Mouse (Mus musculus) heart, embryonic 15.5 days (tissue): ENCODE measurements around the gene Kctd7. TPM values are rescaled to one million over a fixed set of nuclear protein-coding genes. Genes with fewer than 3 reads are reported as not detected.

Experiments used
- ATAC-seq: fragments of 200-750 bp; cut with Nextera tagmentation; replicated peaks from 2 replicates; pipeline ENCODE4 v1.8.0; 2017; ENCODE audit warnings: low read depth, moderate TSS enrichment; ENCODE audit not compliant: insufficient number of reproducible peaks, insufficient read depth, low FRiP score
- H3K27ac ChIP-seq: fragments of 300-500 bp; sonication (generic); 2 replicates; pipeline ENCODE4 v1.5.1; 2015; ENCODE audit warnings: mild to moderate bottlenecking, inconsistent platforms
- H3K27me3 ChIP-seq: fragments of 300-500 bp; sonication (generic); 2 replicates; pipeline ENCODE4 v1.6.1; 2015; ENCODE audit warnings: inconsistent platforms
- H3K36me3 ChIP-seq: fragments of 300-500 bp; sonication (generic); 2 replicates; pipeline ENCODE4 v1.6.1; 2015; ENCODE audit warnings: mild to moderate bottlenecking, inconsistent platforms
- H3K4me1 ChIP-seq: fragments of 300-500 bp; sonication (generic); replicated peaks from 2 replicates; pipeline ENCODE4 v1.6.1; 2015; ENCODE audit warnings: inconsistent platforms
- H3K4me2 ChIP-seq: fragments of 300-500 bp; sonication (generic); 2 replicates; pipeline ENCODE4 v1.6.1; 2015; ENCODE audit warnings: inconsistent platforms, mild to moderate bottlenecking, moderate library complexity
- H3K4me3 ChIP-seq: fragments of 300-500 bp; sonication (generic); 2 replicates; pipeline ENCODE4 v1.5.1; 2015; ENCODE audit warnings: mild to moderate bottlenecking, inconsistent platforms
- H3K9ac ChIP-seq: fragments of 300-500 bp; sonication (generic); 2 replicates; pipeline ENCODE4 v1.6.1; 2015; ENCODE audit warnings: mild to moderate bottlenecking, inconsistent platforms
- H3K9me3 ChIP-seq: fragments of 300-500 bp; sonication (generic); replicated peaks from 2 replicates; pipeline ENCODE4 v1.6.1; 2016; ENCODE audit warnings: inconsistent platforms
- whole genome bisulfite sequencing: fragments of 180-500 bp; shearing (Covaris S2); methylation state at CpG from one replicate; pipeline ENCODE4 v1.1.7; 2015; ENCODE audit warnings: mixed read lengths; 5-methylcytosine and 5-hydroxymethylcytosine counted together
- polyA plus RNA-seq: library from polyadenylated mRNA; unstranded; fragments of >200 nt; fragmentation: Nextera tagmentation; extraction: Ambion mirVana; gene quantifications from 2 replicates; pipeline ENCODE4 v1.2.1, GENCODE M21; 2015

The Kctd7 gene
- polyA plus RNA-seq, 1 experiment from 2014 or later: 4.1 TPM

- H3K9me3 ChIP-seq: no peaks in the 10 kb centered on the region
- ATAC-seq: no peak
- H3K36me3 ChIP-seq: no peaks in the 10 kb centered on the region
- no peaks in the 10 kb centered on the region for H3K4me1 ChIP-seq
- H3K27ac ChIP-seq: no peak overlapping the region
- no peak overlapping the region for H3K4me2 ChIP-seq
- no peak overlapping the region for H3K9ac ChIP-seq
- no peaks in the 10 kb centered on the region for H3K27me3 ChIP-seq
- no peak overlapping the region for H3K4me3 ChIP-seq
- 82% methylated on average over 12 of the region's 12 CpGs for WGBS
Observed at GRCm38 (mm10) chr5:130120070-130120736, 24.5 kb upstream of the Kctd7 start.

GRCm38 (mm10) chr5:130120904-130121303 is 23.8 kb upstream of the Kctd7 start:
- H3K27me3 ChIP-seq: no peaks in the 10 kb centered on the region
- peak; percentile 77 for ATAC-seq
- H3K4me3 ChIP-seq: no peak overlapping the region
- no peaks in the 10 kb centered on the region for H3K4me1 ChIP-seq
- no peaks in the 10 kb centered on the region for H3K36me3 ChIP-seq
- H3K9me3 ChIP-seq: no peaks in the 10 kb centered on the region
- WGBS: 52% methylated on average over 6 of the region's 6 CpGs
- H3K9ac ChIP-seq: no peak overlapping the region
- no peak overlapping the region for H3K27ac ChIP-seq
- no peak overlapping the region for H3K4me2 ChIP-seq

GRCm38 (mm10) chr5:130122355-130122754 is 22.3 kb upstream of the Kctd7 start:
- Histone ChIP-seq H3K9ac (no peak overlapping the region), H3K36me3 (no peaks in the 10 kb centered on the region), H3K4me1 (no peaks in the 10 kb centered on the region), H3K9me3 (no peaks in the 10 kb centered on the region), H3K27ac (no peak overlapping the region), H3K4me2 (no peak overlapping the region), H3K27me3 (no peaks in the 10 kb centered on the region), H3K4me3 (no peak overlapping the region)
- 83% methylated on average over 2 of the region's 2 CpGs for WGBS
- no peak for ATAC-seq

GRCm38 (mm10) chr5:130124271-130124670 is 20.4 kb upstream of the Kctd7 start:
- WGBS: 73% methylated on average over 5 of the region's 5 CpGs
- H3K9me3 ChIP-seq: no peaks in the 10 kb centered on the region
- H3K4me2 ChIP-seq: no peak overlapping the region
- H3K27me3 ChIP-seq: no peaks in the 10 kb centered on the region
- H3K4me1 ChIP-seq: no peaks in the 10 kb centered on the region
- H3K9ac ChIP-seq: no peak overlapping the region
- H3K4me3 ChIP-seq: no peak overlapping the region
- ATAC-seq: no peak
- H3K36me3 ChIP-seq: no peaks in the 10 kb centered on the region
- no peak overlapping the region for H3K27ac ChIP-seq

- no peaks in the 10 kb centered on the region for H3K9me3 ChIP-seq
- no peak overlapping the region for H3K4me2 ChIP-seq
- H3K36me3 ChIP-seq: no peaks in the 10 kb centered on the region
- WGBS: 84% methylated on average over 10 of the region's 11 CpGs
- H3K4me1 ChIP-seq: no peaks in the 10 kb centered on the region
- H3K4me3 ChIP-seq: no peak overlapping the region
- H3K9ac ChIP-seq: no peak overlapping the region
- no peaks in the 10 kb centered on the region for H3K27me3 ChIP-seq
- H3K27ac ChIP-seq: no peak overlapping the region
- no peak for ATAC-seq
Observed at GRCm38 (mm10) chr5:130128686-130129523, 15.8 kb upstream of the Kctd7 start.

GRCm38 (mm10) chr5:130129524-130129793 is 15.2 kb upstream of the Kctd7 start:
- Histone ChIP-seq H3K4me3 (no peak overlapping the region), H3K27me3 (no peaks in the 10 kb centered on the region), H3K27ac (no peak overlapping the region), H3K4me1 (no peaks in the 10 kb centered on the region), H3K36me3 (no peaks in the 10 kb centered on the region), H3K9ac (no peak overlapping the region), H3K4me2 (no peak overlapping the region), H3K9me3 (no peaks in the 10 kb centered on the region)
- 84% methylated on average over 5 of the region's 5 CpGs for WGBS
- no peak for ATAC-seq

- Histone ChIP-seq H3K27me3 (peaks cover 5% of the 10 kb centered on the region), H3K27ac (no peak overlapping the region), H3K9ac (no peak overlapping the region), H3K4me2 (no peak overlapping the region), H3K36me3 (no peaks in the 10 kb centered on the region), H3K4me3 (no peak overlapping the region), H3K9me3 (no peaks in the 10 kb centered on the region), H3K4me1 (no peaks in the 10 kb centered on the region)
- ATAC-seq: no peak
- 92% methylated on average over 13 of the region's 13 CpGs for WGBS
Observed at GRCm38 (mm10) chr5:130136597-130136996, 8.1 kb upstream of the Kctd7 start.

GRCm38 (mm10) chr5:130139393-130139792 is 5.3 kb upstream of the Kctd7 start:
- WGBS: 20% methylated on average over 8 of the region's 8 CpGs
- no peak overlapping the region for H3K4me2 ChIP-seq
- H3K9ac ChIP-seq: no peak overlapping the region
- H3K4me3 ChIP-seq: no peak overlapping the region
- H3K36me3 ChIP-seq: no peaks in the 10 kb centered on the region
- no peaks in the 10 kb centered on the region for H3K9me3 ChIP-seq
- no peak overlapping the region for H3K27ac ChIP-seq
- H3K4me1 ChIP-seq: peaks cover 4% of the 10 kb centered on the region
- ATAC-seq: no peak
- H3K27me3 ChIP-seq: peaks cover 5% of the 10 kb centered on the region

GRCm38 (mm10) chr5:130141138-130141537 is 3.5 kb upstream of the Kctd7 start:
- Histone ChIP-seq H3K4me2 (no peak overlapping the region), H3K9ac (no peak overlapping the region), H3K4me1 (peaks cover 12% of the 10 kb centered on the region), H3K27ac (no peak overlapping the region), H3K36me3 (no peaks in the 10 kb centered on the region), H3K27me3 (peaks cover 5% of the 10 kb centered on the region), H3K4me3 (no peak overlapping the region), H3K9me3 (no peaks in the 10 kb centered on the region)
- WGBS: 74% methylated on average over 5 of the region's 5 CpGs
- ATAC-seq: no peak

GRCm38 (mm10) chr5:130142041-130142440 is 2.6 kb upstream of the Kctd7 start:
- 46% methylated on average over 4 of the region's 4 CpGs for WGBS
- peak overlapping the region; percentile 31; the same call in 1 of the 2 replicates for H3K27ac ChIP-seq
- H3K9me3 ChIP-seq: no peaks in the 10 kb centered on the region
- H3K4me2 ChIP-seq: no peak overlapping the region
- ATAC-seq: no peak
- no peaks in the 10 kb centered on the region for H3K36me3 ChIP-seq
- H3K4me1 ChIP-seq: peaks cover 12% of the 10 kb centered on the region
- H3K9ac ChIP-seq: no peak overlapping the region
- H3K4me3 ChIP-seq: no peak overlapping the region
- H3K27me3 ChIP-seq: peaks cover 5% of the 10 kb centered on the region

GRCm38 (mm10) chr5:130143101-130143500 is 1.6 kb upstream of the Kctd7 start:
- no peaks in the 10 kb centered on the region for H3K9me3 ChIP-seq
- peaks cover 12% of the 10 kb centered on the region for H3K4me1 ChIP-seq
- H3K27ac ChIP-seq: no peak overlapping the region
- peaks cover 5% of the 10 kb centered on the region for H3K27me3 ChIP-seq
- 78% methylated on average over 7 of the region's 7 CpGs for WGBS
- H3K4me2 ChIP-seq: no peak overlapping the region
- H3K36me3 ChIP-seq: peaks cover 4% of the 10 kb centered on the region; the same call in 1 of the 2 replicates
- ATAC-seq: no peak
- H3K4me3 ChIP-seq: no peak overlapping the region
- H3K9ac ChIP-seq: no peak overlapping the region

GRCm38 (mm10) chr5:130143977-130144333 is 706 bp upstream of the Kctd7 start:
- H3K4me2 ChIP-seq: peak overlapping the region; percentile 97
- H3K9ac ChIP-seq: peak overlapping the region; percentile 73
- H3K27ac ChIP-seq: peak overlapping the region; percentile 73
- peaks cover 5% of the 10 kb centered on the region; the same call in 1 of the 2 replicates for H3K36me3 ChIP-seq
- 3% methylated on average over 20 of the region's 20 CpGs for WGBS
- H3K27me3 ChIP-seq: no peaks in the 10 kb centered on the region; the same call in 1 of the 2 replicates
- ATAC-seq: peak; percentile 44
- H3K4me3 ChIP-seq: peak overlapping the region; percentile 71
- peaks cover 12% of the 10 kb centered on the region for H3K4me1 ChIP-seq
- H3K9me3 ChIP-seq: no peaks in the 10 kb centered on the region
